Mouse (Mus musculus): ENCODE measurements at regions not wholly inside any gene's neighbourhood (a gene's known extent, or its start where the extent isn't known, plus 50 kb on each side); places are given as distances from the start of the nearest gene placed in this dataset.

DNA sequence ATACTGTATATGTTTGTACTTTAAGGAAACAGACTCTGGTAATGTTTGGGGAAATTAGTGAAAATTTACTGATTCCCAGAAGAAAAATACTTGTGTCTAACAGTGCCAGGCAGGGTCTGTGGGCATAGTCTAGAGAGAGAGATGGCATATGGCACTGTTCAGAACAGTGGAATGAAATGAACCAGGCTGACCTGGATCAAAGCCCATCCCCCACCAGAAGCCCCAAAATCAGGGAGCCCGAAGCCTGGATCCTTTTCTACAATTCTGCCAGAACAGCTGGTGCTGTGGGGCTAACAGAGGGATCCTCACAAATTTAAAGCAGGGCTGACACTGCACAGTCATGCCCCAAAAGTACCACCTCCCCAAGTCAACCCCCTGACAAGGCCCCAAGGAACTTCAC is 131.1 kb upstream of the Ppp2r2d start:
- TF ChIP-seq POLR2A (IDR thresholded peaks at IDR 0.05; ENCODE audit: extremely low read depth, insufficient read depth, low read length) = no peak
- TF ChIP-seq CTCF (IDR thresholded peaks at IDR 0.05; ENCODE audit: extremely low read depth, insufficient read depth, low read length) = no peak
